Mouse (Mus musculus): Measurements from ENCODE around the gene Zswim1. TPM values are rescaled to one million over a fixed set of nuclear protein-coding genes. Genes with fewer than 3 reads are reported as not detected.

The Zswim1 gene
- polyA plus RNA-seq, 1 experiment from 2014 or later: 20.1 TPM

DNA sequence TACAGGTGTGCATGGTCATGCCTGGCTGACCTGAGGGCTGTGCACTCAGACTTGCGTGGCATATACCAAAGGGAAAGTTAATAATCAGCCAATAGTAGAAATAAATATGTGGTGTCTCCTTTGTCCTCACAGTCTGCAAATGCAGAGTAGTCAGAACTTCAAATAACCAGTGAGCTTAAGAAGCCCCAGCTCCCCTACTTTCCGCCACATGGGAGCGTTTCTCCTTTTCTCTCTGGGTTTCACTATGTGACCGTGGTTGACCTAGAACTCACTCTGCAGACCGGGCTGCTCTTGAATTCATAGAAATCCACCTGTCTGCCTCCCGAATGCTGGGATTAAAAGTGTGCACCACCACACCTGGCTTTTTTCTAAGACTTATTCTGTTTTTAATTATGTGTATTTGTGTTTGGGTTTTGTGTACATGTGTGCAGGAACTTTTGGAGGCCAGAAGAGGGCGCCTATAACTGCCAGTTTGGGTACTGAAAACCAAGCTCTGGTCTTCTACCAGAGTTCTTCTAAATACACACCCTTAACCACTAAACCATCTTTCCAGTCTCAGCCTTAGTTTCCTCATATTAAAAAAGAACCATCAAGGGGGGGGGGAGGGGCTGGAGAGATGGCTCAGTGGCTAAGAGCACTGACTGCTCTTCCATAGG, 38.4 kb upstream of the Zswim1 start:
- 71% methylated on average over 7 of the region's 7 CpGs for whole genome bisulfite sequencing
- H3K36me3 ChIP-seq: no peaks in the 10 kb centered on the region
- no peaks in the 10 kb centered on the region for H3K9me3 ChIP-seq (replicated peaks)

DNA sequence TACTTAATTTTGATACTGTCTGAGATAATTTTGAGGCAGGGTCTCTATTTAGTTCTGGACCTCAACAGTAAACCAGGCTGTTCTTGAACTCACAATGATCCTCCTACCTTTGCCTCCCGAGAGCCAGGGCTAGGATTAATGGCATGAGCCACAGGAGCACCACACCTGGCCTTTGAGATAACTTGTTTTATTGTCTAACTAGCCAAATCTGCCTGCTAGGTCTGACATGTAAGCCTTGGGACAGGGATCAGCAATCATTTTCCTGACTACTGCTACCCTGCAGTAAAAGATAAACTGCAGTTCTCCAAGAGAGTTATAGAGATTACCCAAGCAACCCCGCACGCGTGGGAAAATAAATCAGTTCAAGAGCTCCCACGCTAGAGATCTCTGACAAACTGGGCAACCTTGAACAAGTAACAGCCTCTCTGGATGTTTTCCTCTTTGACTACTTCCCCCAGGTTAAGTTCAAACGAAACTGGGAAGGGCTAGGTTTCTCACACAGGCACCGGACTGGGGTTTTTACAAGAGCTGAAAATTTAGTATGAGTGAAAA, 37.5 kb upstream of the Zswim1 start:
- peak overlapping the region; percentile 85 for H3K9ac ChIP-seq
- WGBS: 7% methylated on average over 7 of the region's 7 CpGs
- no peaks in the 10 kb centered on the region for H3K9me3 ChIP-seq (replicated peaks)
- peak overlapping the region; percentile 70 for H3K4me3 ChIP-seq (replicated peaks)
- ATAC-seq (ENCODE audit: insufficient number of reproducible peaks, low FRiP score, low TSS enrichment, low read depth): no peak
- peak overlapping the region; percentile 79 for H3K4me2 ChIP-seq (replicated peaks)
- H3K4me1 ChIP-seq: peaks cover 33% of the 10 kb centered on the region
- H3K27ac ChIP-seq (replicated peaks): peak overlapping the region; percentile 92
- H3K36me3 ChIP-seq: peaks cover 5% of the 10 kb centered on the region; the same call in 1 of the 2 replicates
- no peaks in the 10 kb centered on the region for H3K27me3 ChIP-seq

More for the DNA sequence above, 38.4 kb upstream of the Zswim1 start:
- H3K9ac ChIP-seq: no peak overlapping the region
- no peak for ATAC-seq (ENCODE audit: insufficient number of reproducible peaks, low FRiP score, low TSS enrichment, low read depth)
- H3K27me3 ChIP-seq: no peaks in the 10 kb centered on the region
- H3K4me1 ChIP-seq: peaks cover 33% of the 10 kb centered on the region
- H3K4me2 ChIP-seq (replicated peaks): no peak overlapping the region
- H3K4me3 ChIP-seq (replicated peaks): no peak overlapping the region
- no peak overlapping the region for H3K27ac ChIP-seq (replicated peaks)

DNA sequence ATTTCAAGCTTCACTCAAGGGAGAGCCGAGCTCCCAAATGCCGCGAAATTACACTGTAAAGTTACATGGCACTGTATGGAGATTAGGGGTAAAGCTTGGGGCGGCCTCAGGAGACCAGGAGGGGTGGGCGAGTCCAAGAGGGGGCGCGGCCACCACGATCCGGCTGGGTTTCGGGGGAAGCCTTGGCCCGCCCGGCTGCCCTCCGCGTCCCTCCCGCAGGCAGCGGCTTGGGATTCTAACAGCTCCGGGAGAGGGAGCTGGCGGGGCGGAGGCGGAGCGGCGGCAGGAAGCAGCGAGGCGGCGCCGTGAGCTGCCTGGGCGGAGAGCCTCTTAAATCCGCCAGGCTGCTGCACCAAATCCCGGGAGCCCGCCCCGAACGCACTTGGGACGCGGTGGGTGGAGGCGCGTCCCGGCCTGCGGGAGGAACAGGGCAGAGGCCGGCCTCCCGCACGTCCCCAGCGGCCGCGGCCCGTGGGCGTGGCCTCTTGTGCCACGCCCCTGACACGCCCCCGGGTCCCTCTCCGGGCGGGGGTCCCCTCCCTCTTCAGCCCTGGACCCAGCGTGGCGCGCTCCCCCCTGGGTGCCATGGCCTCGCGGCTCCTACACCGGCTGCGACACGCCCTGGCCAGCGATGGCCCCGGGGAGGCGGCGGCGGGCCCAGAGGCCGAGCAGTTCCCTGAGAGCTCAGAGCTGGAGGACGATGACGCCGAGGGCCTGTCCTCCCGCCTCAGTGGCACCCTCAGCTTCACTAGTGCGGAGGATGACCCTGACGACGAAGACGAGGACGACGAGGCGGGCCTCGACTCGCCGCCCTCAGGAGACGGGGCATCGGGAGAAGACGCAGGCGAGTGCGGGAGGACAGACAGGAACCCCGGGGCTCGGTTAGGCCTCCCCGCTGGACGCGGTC, 36.8 kb upstream of the Zswim1 start, which contains the start of gene Snx21:
Gene Snx21 (plus strand): TSS at position 343 of the 907 bp plus-strand sequence.
- Histone ChIP-seq H3K27me3 (no peaks in the 10 kb centered on the region), H3K9me3 (replicated peaks) (no peaks in the 10 kb centered on the region), H3K36me3 (peaks cover 8% of the 10 kb centered on the region), H3K9ac (peak within 1 kb of the TSS; percentile 85), H3K27ac (replicated peaks) (peak within 1 kb of the TSS; percentile 92), H3K4me3 (replicated peaks) (peak within 1 kb of the TSS; percentile 70), H3K4me1 (peaks cover 33% of the 10 kb centered on the region), H3K4me2 (replicated peaks) (peak within 1 kb of the TSS; percentile 79)
- peak; percentile 92 for ATAC-seq (ENCODE audit: insufficient number of reproducible peaks, low FRiP score, low TSS enrichment, low read depth)
- under 1% methylated on average over 86 of the region's 89 CpGs for WGBS

DNA sequence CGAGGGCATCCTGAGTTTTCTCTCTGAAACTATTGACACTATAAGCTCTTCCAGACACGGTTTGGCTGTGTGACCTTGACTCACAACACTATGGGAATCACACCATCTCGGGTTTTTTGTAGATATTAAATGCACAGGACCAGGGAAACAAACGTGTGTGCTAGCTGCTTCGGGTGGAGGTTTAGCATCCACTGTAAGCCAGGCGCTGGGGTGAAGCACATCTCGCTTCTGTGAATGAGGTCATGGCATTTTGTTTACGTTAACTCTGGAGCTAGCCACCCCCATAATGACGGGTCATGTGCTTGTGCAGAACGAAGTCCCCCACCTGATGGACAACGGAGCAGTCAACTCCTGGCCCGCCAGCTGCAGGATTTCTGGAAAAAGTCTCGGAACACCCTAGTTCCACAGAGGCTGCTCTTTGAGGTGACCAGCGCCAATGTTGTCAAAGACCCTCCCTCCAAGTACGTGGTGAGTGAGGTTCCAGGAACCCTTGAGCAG, 36.0 kb upstream of the Zswim1 start:
- 9% methylated on average over 15 of the region's 15 CpGs for WGBS

DNA sequence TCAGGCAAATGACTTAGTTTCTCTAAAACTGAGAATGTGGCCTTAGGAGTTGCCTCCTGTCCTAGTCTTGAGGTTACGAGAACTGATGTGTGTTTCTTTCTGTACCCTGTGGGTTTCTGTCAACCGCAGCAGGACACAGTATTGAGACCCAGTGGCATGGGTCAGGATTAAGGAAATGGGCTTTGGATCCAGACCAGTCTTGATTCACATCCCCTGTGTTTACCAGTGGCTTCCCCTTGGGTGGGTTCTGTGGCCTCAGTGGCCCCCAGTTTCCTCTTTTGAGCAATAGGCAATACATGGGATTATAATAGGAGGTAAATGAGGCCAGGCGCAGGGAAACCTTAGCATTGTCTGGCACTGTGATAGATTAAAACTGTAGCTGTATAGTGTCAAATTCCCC, 35.5 kb upstream of the Zswim1 start:
- H3K9ac ChIP-seq: 0 out of 2 replicates have a peak overlapping the region, but pooled peaks have one; percentile 85
- peak overlapping the region; percentile 79 for H3K4me2 ChIP-seq (replicated peaks)
- H3K4me3 ChIP-seq (replicated peaks): peak overlapping the region; percentile 70
- peaks cover 21% of the 10 kb centered on the region for H3K36me3 ChIP-seq
- peaks cover 33% of the 10 kb centered on the region for H3K4me1 ChIP-seq
- no peak for ATAC-seq (ENCODE audit: insufficient number of reproducible peaks, low FRiP score, low TSS enrichment, low read depth)
- no peaks in the 10 kb centered on the region for H3K9me3 ChIP-seq (replicated peaks)
- no peaks in the 10 kb centered on the region for H3K27me3 ChIP-seq
- WGBS: 79% methylated on average over 3 of the region's 3 CpGs
- no peak overlapping the region for H3K27ac ChIP-seq (replicated peaks)

More for the DNA sequence above, 36.0 kb upstream of the Zswim1 start:
- H3K27ac ChIP-seq (replicated peaks): peak overlapping the region; percentile 92
- H3K4me1 ChIP-seq: peaks cover 33% of the 10 kb centered on the region
- no peaks in the 10 kb centered on the region for H3K27me3 ChIP-seq
- peak overlapping the region; percentile 79 for H3K4me2 ChIP-seq (replicated peaks)
- H3K4me3 ChIP-seq (replicated peaks): peak overlapping the region; percentile 70
- no peak for ATAC-seq (ENCODE audit: insufficient number of reproducible peaks, low FRiP score, low TSS enrichment, low read depth)
- peak overlapping the region; percentile 85 for H3K9ac ChIP-seq
- H3K36me3 ChIP-seq: peaks cover 15% of the 10 kb centered on the region
- no peaks in the 10 kb centered on the region for H3K9me3 ChIP-seq (replicated peaks)

DNA sequence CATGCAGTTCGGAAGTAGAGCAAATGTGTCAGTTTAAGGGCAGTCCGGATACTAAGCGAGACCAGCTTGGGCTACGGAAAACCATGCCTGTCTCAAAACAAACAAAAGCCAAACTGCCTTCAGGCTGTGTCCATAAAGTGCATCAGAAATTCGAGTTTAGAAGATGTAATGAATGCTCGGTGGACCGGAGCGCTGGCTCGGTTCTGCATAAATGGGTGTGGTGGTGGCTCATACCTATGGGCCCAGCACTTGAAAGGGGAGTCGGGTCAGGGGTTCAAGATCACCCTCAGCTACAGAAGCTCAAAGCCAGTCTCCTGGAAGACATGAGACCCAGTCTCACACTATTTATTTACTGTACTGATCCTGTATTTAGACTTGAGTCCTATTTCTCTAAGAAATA, 34.7 kb upstream of the Zswim1 start:
- Histone ChIP-seq H3K27ac (replicated peaks) (no peak overlapping the region), H3K9ac (no peak overlapping the region), H3K27me3 (no peaks in the 10 kb centered on the region), H3K9me3 (replicated peaks) (no peaks in the 10 kb centered on the region), H3K4me2 (replicated peaks) (peak overlapping the region; percentile 79; the same call in 1 of the 2 replicates), H3K36me3 (peaks cover 29% of the 10 kb centered on the region), H3K4me3 (replicated peaks) (no peak overlapping the region), H3K4me1 (peaks cover 33% of the 10 kb centered on the region)
- WGBS: 62% methylated on average over 10 of the region's 10 CpGs
- ATAC-seq (ENCODE audit: insufficient number of reproducible peaks, low FRiP score, low TSS enrichment, low read depth): no peak

DNA sequence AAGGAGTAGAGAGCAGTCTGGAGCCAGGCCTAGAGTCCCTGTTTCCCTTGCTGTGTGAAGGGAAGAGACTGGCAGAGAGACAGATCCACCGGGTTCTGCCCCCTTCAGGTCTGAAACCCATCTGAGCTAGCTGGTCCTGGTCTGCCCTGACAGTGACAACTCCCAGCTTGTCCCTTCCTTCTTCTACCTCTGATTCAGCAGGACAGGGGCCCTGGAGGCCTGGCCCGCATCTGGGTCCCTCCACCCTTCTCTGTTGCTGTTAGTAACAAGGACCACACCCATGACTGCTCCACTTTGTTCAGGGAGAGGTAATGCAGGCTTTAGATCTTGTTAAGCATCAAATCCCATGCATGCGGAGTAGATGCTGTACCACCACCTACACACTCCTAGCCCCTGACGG, 34.1 kb upstream of the Zswim1 start:
- Histone ChIP-seq H3K4me1 (peaks cover 33% of the 10 kb centered on the region), H3K36me3 (peaks cover 34% of the 10 kb centered on the region), H3K4me3 (replicated peaks) (no peak overlapping the region), H3K9me3 (replicated peaks) (no peaks in the 10 kb centered on the region), H3K9ac (no peak overlapping the region), H3K4me2 (replicated peaks) (no peak overlapping the region), H3K27me3 (no peaks in the 10 kb centered on the region), H3K27ac (replicated peaks) (no peak overlapping the region)
- 58% methylated on average over 4 of the region's 4 CpGs for WGBS
- ATAC-seq (ENCODE audit: insufficient number of reproducible peaks, low FRiP score, low TSS enrichment, low read depth): no peak

DNA sequence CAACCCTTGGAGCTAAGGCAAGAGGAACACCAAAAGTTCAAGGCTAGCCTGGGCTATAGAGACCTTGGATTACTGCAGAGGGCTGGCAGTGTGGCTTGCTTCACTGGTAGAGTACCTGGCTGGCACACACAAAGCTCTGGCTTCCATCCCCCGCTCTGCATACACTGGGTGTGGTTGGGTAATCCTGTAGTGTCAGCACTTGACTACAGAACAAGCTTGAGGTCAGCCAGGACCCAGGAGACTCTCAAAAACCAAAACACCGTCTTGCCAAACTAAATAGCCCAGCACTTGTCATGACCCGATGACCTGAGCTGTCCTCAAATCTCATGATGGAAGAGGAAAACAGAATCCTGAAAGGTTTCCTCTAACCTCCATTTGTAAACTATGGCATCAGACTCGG, 32.0 kb upstream of the Zswim1 start:
- peaks cover 48% of the 10 kb centered on the region for H3K36me3 ChIP-seq
- ATAC-seq (ENCODE audit: insufficient number of reproducible peaks, low FRiP score, low TSS enrichment, low read depth): no peak
- peaks cover 24% of the 10 kb centered on the region for H3K4me1 ChIP-seq
- WGBS: 79% methylated on average over 4 of the region's 4 CpGs
- H3K4me3 ChIP-seq (replicated peaks): no peak overlapping the region
- H3K9me3 ChIP-seq (replicated peaks): no peaks in the 10 kb centered on the region
- H3K27me3 ChIP-seq: no peaks in the 10 kb centered on the region
- no peak overlapping the region for H3K27ac ChIP-seq (replicated peaks)
- no peak overlapping the region for H3K9ac ChIP-seq
- no peak overlapping the region for H3K4me2 ChIP-seq (replicated peaks)

DNA sequence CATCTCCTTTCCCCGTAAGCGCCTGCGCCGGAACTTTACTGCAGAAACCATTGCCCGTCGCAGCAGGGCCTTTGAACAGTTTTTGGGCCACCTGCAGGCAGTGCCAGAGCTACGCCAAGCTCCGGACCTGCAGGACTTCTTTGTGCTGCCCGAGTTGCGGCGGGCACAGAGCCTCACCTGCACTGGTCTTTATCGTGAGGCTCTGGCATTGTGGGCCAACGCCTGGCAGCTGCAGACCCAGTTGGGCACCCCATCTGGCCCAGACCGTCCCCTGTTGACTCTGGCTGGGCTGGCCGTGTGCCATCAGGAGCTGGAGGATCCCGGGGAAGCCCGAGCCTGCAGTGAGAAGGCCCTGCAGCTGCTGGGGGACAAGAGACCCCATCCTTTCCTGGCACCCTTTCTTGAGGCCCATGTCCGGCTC, 30.6 kb upstream of the Zswim1 start:
- H3K9ac ChIP-seq: no peak overlapping the region
- peaks cover 20% of the 10 kb centered on the region for H3K4me1 ChIP-seq
- no peak overlapping the region for H3K27ac ChIP-seq (replicated peaks)
- no peaks in the 10 kb centered on the region for H3K27me3 ChIP-seq
- peaks cover 62% of the 10 kb centered on the region for H3K36me3 ChIP-seq
- WGBS: 91% methylated on average over 18 of the region's 18 CpGs
- ATAC-seq (ENCODE audit: insufficient number of reproducible peaks, low FRiP score, low TSS enrichment, low read depth): no peak
- H3K4me2 ChIP-seq (replicated peaks): no peak overlapping the region
- H3K4me3 ChIP-seq (replicated peaks): no peak overlapping the region
- H3K9me3 ChIP-seq (replicated peaks): no peaks in the 10 kb centered on the region

DNA sequence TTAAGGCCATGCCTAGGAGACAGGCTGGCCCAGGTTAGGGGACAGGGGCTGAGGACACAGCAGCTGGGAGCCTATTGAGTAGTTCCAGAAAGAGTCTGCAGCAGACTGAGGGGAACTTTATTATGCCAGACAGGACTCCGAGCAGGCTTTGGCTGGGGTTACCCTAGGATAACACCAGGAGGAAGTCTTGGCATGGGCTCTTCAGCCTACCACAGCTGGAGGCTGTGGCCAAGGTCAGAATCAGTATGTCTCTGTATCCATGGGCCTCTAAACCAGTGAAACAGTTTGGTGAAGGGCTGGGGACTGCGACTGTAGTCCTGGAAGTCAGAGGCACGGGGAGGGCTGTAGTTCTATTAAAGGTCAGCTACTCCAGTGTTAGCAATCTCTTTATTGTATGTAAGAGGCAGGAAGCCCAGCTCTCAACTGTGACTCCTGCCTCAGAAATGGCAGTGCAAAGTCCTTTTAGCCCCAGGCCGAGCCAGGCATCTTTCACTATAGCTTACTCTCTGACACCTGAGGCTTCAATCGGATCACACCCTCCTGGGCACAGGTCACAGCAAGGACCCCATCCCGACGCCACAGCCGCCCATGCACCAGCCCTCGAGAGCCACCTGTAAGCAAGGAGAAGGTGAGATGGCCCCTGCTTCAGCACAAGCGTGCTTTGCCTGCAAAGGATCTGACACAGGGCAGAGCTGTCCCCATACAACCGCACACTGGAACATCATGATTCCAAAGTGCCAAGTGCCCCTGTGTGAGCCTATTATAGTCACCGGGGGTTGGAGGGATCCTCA, 29.9 kb upstream of the Zswim1 start:
- WGBS: 90% methylated on average over 12 of the region's 12 CpGs
- no peak for ATAC-seq (ENCODE audit: insufficient number of reproducible peaks, low FRiP score, low TSS enrichment, low read depth)

More for the DNA sequence above, 29.9 kb upstream of the Zswim1 start:
- no peak overlapping the region for H3K4me2 ChIP-seq (replicated peaks)
- no peaks in the 10 kb centered on the region for H3K9me3 ChIP-seq (replicated peaks)
- H3K36me3 ChIP-seq: peaks cover 65% of the 10 kb centered on the region
- peaks cover 12% of the 10 kb centered on the region for H3K4me1 ChIP-seq
- H3K9ac ChIP-seq: no peak overlapping the region
- H3K27me3 ChIP-seq: no peaks in the 10 kb centered on the region
- H3K27ac ChIP-seq (replicated peaks): no peak overlapping the region
- H3K4me3 ChIP-seq (replicated peaks): no peak overlapping the region
